Mouse (Mus musculus): ENCODE results near the gene C1ra. TPM values are rescaled to one million over a fixed set of nuclear protein-coding genes. Genes with fewer than 3 reads are reported as not detected.
"Not testable (repeated sequence)": the region's sequence is repeated elsewhere in the genome, so short reads cannot be mapped to it uniquely, and the experiment has no call there.

Gene C1ra
- total RNA-seq, 1 experiment from 2014 or later, result 11.0 TPM

GRCm38 (mm10) chr6:124480295-124480694 lies 31.9 kb upstream of the C1ra start:
- peak in 1 of 2 experiments; percentile 29; a peak in 1 of 4 replicates for ATAC-seq (replicated peaks in 1 of 2; ENCODE audit: insufficient read depth in 1 of 2, low FRiP score in 2 of 2, low TSS enrichment in 1 of 2, low read depth in 1 of 2, poor library complexity in 2 of 2, severe bottlenecking in 2 of 2)

DNA sequence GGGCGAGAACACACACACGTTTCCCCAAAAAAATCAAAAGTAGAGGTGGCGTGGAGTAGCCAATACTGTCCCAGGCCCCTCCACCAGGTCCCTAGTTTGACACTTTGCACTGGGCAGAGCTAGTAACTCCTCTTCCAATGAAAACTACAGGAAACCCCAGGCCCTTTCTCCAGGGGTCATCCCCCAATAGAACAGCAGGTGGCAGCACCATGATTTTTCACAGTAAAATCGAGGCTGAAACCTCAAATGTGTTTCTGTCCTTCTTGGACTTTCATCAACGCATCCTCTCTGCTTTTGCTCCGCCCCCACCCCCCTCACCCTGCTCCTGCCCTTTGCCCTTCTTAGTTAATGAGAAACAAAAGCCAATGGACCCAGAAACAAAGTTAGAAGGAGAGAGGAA lies 30.6 kb upstream of the C1ra start:
- ATAC-seq (replicated peaks in 1 of 2; ENCODE audit: insufficient read depth in 1 of 2, low FRiP score in 2 of 2, low TSS enrichment in 1 of 2, low read depth in 1 of 2, poor library complexity in 2 of 2, severe bottlenecking in 2 of 2), result peak; percentile 32 to 56; a peak in 2 of 4 replicates

- not testable (repeated sequence) for ATAC-seq (replicated peaks in 1 of 2; ENCODE audit: insufficient read depth in 1 of 2, low FRiP score in 2 of 2, low TSS enrichment in 1 of 2, low read depth in 1 of 2, poor library complexity in 2 of 2, severe bottlenecking in 2 of 2)
These were observed 28.4 kb upstream of the C1ra start for GRCm38 (mm10) chr6:124483831-124484230.

- ATAC-seq (replicated peaks in 1 of 2; ENCODE audit: insufficient read depth in 1 of 2, low FRiP score in 2 of 2, low TSS enrichment in 1 of 2, low read depth in 1 of 2, poor library complexity in 2 of 2, severe bottlenecking in 2 of 2), result no peak
These were observed 27.4 kb upstream of the C1ra start for GRCm38 (mm10) chr6:124484851-124485250.

DNA sequence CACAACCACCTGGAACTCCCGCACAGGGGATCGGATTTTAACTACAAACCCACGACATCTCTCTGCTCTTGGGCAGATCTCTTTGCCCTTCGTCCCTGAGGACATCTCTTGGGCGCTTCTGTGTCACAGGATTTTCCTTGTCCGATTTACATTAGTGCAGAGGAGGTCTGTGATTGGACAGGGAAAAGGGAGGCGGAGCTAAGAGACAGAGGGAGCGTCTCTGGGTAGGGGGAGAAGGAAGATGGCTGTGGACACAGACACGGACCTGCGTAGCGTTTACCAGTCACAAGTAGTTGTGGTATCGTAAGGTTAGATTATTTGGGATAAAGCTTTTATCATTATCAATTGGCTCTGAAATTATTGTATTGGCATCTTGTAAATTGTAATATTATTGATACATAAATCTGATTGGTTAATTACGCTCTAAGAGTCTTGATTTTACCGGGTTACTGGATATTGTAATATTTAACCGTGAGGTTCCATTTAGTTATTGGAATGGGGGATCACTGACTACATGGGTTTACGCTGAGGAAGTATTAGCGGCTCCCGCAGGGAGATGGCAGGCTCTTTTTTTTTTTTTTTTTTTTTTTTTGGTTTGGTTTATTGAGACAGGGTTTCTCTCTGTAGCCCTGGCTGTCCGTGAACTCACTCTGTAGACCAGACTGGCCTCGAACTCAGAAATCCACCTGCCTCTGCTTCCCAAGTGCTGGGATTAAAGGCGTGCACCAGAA lies 26.6 kb upstream of the C1ra start:
- no peak for ATAC-seq (replicated peaks in 1 of 2; ENCODE audit: insufficient read depth in 1 of 2, low FRiP score in 2 of 2, low TSS enrichment in 1 of 2, low read depth in 1 of 2, poor library complexity in 2 of 2, severe bottlenecking in 2 of 2)

- peak; percentile 74 to 80 for ATAC-seq (replicated peaks in 1 of 2; ENCODE audit: insufficient read depth in 1 of 2, low FRiP score in 2 of 2, low TSS enrichment in 1 of 2, low read depth in 1 of 2, poor library complexity in 2 of 2, severe bottlenecking in 2 of 2)
These were observed 24.7 kb upstream of the C1ra start for GRCm38 (mm10) chr6:124487509-124487908.

DNA sequence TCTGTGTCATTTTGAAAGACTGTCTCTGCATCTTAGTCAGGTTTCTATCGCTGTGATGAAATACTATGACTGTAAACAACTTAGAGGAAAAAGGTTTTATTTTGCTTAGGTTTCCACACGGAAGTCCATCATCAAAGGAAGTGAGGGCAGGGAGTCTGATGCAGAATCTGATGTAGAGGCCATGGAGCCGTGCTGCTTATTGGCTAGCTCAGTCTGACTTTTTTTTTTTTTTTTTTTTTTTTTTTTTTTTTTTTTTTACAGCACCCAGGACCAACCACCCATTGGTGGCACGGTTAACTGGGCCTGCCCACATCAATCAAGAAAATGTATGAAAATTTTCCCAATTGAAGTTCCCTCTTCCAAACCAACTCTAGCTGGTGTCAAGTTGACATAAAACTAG lies 23.3 kb upstream of the C1ra start:
- ATAC-seq (replicated peaks in 1 of 2; ENCODE audit: insufficient read depth in 1 of 2, low FRiP score in 2 of 2, low TSS enrichment in 1 of 2, low read depth in 1 of 2, poor library complexity in 2 of 2, severe bottlenecking in 2 of 2), result no peak

DNA sequence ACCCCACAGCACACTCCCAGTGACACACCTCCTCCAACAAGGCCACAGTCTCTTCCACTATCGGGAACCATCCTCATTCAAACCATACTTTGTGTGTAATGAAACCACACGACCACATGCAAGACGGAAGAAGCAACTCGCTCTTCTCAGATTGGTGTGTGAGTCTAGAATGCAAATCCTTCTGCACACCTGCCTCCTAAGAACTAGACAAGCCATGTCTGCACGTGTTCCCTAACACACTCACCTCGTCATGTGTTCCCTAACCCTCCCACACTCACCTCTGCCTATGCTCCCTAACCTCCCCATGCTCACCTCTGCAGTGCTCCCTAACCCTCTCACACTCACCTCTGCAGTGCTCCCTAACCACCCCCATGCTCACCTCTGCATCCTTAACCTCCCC lies 20.8 kb upstream of the C1ra start:
- ATAC-seq (replicated peaks in 1 of 2; ENCODE audit: insufficient read depth in 1 of 2, low FRiP score in 2 of 2, low TSS enrichment in 1 of 2, low read depth in 1 of 2, poor library complexity in 2 of 2, severe bottlenecking in 2 of 2), result no peak

GRCm38 (mm10) chr6:124492842-124493561 lies 19.2 kb upstream of the C1ra start, which contains the start of gene C1rl:
Gene C1rl, plus strand, starts transcription at chr6:124493113.
- peak; percentile 94 to 95 for ATAC-seq (replicated peaks in 1 of 2; ENCODE audit: insufficient read depth in 1 of 2, low FRiP score in 2 of 2, low TSS enrichment in 1 of 2, low read depth in 1 of 2, poor library complexity in 2 of 2, severe bottlenecking in 2 of 2)

- no peak for ATAC-seq (replicated peaks in 1 of 2; ENCODE audit: insufficient read depth in 1 of 2, low FRiP score in 2 of 2, low TSS enrichment in 1 of 2, low read depth in 1 of 2, poor library complexity in 2 of 2, severe bottlenecking in 2 of 2)
These were observed 18.3 kb upstream of the C1ra start for GRCm38 (mm10) chr6:124493886-124494285.

DNA sequence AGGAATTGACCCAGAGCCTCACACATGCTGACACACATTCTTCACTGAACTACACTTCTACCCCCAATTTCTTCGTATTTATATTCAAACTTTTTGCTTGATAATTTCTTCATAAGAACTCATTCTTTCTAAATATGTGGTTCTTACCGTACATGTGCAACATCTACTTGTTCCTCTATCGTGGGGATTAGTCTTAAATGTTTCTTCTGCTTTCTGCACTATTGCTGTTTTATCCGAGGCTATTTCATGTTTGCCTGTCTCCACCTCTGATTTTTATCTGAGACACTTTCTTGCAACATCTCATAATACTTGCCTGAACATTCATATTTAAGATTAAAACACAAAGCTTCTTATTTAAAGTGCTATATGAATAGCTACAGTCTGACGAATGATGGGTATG lies 16.2 kb upstream of the C1ra start:
- ATAC-seq (replicated peaks in 1 of 2; ENCODE audit: insufficient read depth in 1 of 2, low FRiP score in 2 of 2, low TSS enrichment in 1 of 2, low read depth in 1 of 2, poor library complexity in 2 of 2, severe bottlenecking in 2 of 2), result no peak; a peak in 1 of 4 replicates

DNA sequence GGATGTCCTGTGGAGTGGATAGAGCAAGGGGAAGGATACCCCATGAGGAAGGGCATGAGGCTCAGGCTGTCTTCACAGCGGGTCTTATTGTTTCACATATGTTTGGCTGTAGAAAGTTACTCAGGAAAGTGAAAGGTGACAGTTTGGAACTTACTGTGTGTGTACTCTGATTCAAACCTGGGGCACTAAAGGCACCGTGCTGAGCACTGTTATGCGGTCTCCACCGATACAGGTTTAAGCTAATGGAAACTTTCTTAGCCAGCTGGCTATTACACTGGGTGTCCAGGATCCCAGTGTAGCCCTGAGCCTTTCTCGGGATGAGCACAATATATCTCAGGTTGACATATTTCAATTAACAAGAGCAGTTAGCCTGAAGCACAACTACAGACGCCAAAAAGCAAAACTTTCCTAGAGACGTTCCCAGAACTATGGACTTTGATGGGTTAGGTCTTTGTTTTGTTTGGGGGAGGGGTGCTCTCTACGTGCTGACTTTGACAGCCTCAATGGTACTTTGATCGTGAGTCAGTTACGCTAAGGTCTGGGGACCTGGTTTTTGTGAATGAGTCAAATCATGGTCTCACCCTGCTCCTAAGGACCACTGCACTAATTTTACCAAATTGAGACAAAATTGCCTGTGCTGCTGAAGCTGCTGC lies 12.2 kb upstream of the C1ra start:
- ATAC-seq (replicated peaks in 1 of 2; ENCODE audit: insufficient read depth in 1 of 2, low FRiP score in 2 of 2, low TSS enrichment in 1 of 2, low read depth in 1 of 2, poor library complexity in 2 of 2, severe bottlenecking in 2 of 2), result no peak

- ATAC-seq (replicated peaks in 1 of 2; ENCODE audit: insufficient read depth in 1 of 2, low FRiP score in 2 of 2, low TSS enrichment in 1 of 2, low read depth in 1 of 2, poor library complexity in 2 of 2, severe bottlenecking in 2 of 2), result no peak
These were observed 10.7 kb upstream of the C1ra start for GRCm38 (mm10) chr6:124501473-124501872.

DNA sequence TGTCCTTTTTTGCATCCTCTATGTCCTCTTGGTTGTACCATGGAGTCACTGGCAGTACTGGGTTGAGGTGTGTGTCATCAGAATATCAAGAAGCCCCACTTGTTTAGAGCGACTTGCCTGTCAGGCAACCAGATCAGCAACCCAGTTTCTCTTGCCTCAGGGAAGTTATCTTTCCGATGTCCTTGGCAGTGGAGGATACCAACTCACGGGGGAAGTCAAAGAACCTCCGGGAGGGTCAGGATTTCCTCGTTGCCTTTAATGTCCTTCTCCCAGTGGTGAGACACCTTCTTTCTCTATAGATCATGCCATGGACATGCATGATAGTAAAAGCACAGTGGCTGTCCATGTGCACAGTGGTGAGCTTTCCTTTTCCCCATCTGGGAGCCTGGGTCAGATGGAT lies 10.2 kb upstream of the C1ra start:
- no peak for ATAC-seq (replicated peaks in 1 of 2; ENCODE audit: insufficient read depth in 1 of 2, low FRiP score in 2 of 2, low TSS enrichment in 1 of 2, low read depth in 1 of 2, poor library complexity in 2 of 2, severe bottlenecking in 2 of 2)

DNA sequence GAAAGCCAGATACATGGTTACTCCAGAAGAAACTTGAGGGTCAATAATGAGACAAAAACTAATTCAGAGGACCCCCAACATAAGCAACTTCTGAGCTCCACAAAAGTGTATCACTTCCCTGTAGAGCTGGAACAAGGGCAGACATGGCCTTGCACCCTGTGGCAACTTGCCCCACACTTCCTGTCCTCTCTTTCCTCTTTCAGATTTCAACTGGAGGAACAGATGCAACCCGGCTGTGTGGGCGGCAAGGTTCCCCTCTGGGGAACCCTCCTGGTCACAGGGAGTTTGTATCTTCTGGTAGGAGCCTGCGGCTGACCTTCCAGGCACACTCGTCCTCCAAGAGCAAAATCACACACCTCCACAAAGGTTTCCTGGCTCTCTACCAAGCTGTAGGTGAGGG lies 7.2 kb upstream of the C1ra start:
- peak; percentile 92 to 93 for ATAC-seq (replicated peaks in 1 of 2; ENCODE audit: insufficient read depth in 1 of 2, low FRiP score in 2 of 2, low TSS enrichment in 1 of 2, low read depth in 1 of 2, poor library complexity in 2 of 2, severe bottlenecking in 2 of 2)

- no peak for ATAC-seq (replicated peaks in 1 of 2; ENCODE audit: insufficient read depth in 1 of 2, low FRiP score in 2 of 2, low TSS enrichment in 1 of 2, low read depth in 1 of 2, poor library complexity in 2 of 2, severe bottlenecking in 2 of 2)
These were observed 5.2 kb upstream of the C1ra start for GRCm38 (mm10) chr6:124506991-124507390.

DNA sequence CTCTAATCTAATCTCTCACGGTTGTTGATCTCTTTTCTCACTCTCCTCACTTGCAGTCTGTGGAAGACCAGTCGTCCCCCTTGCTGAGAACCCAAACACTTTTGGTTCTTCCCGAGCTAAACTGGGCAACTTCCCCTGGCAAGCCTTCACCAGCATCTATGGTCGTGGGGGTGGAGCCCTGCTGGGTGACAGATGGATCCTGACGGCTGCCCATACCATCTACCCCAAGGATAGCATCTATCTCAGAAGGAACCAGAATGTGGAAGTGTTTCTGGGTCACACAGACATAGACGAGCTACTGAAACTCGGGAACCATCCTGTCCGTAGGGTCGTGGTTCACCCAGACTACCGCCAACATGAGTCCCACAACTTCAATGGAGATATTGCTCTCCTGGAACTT lies 3.9 kb upstream of the C1ra start:
- no peak for ATAC-seq (replicated peaks in 1 of 2; ENCODE audit: insufficient read depth in 1 of 2, low FRiP score in 2 of 2, low TSS enrichment in 1 of 2, low read depth in 1 of 2, poor library complexity in 2 of 2, severe bottlenecking in 2 of 2)

DNA sequence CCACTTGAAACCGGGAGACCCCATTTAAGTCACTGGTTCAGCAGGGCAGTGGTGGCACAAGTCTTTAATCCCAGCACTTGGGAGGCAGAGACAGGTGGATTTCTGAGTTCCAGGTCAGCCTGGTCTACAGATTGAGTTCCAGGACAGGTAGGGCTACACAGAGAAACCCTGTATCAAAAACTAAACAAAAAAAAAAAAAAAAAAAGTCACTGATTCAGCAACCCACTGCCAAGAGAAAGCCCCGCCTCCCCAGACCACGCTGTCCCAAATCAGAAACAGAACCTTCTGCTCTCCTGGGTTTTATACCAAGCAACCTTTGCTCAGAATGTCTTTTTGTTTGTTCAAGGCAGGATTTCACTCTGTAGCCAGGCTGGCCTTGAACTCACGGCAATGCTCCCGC lies 3.0 kb upstream of the C1ra start:
- not testable (repeated sequence) for ATAC-seq (replicated peaks in 1 of 2; ENCODE audit: insufficient read depth in 1 of 2, low FRiP score in 2 of 2, low TSS enrichment in 1 of 2, low read depth in 1 of 2, poor library complexity in 2 of 2, severe bottlenecking in 2 of 2)

Data from hematopoietic stem cell, adult 5-6 weeks (primary cell).